ENCODE assay signal across 16 mouse cellular contexts in genomic region chr6:86697903-86698302, GRCm38 (mm10).
"Had no signal": no experiment of that assay in that cellular context is flagged by ENCODE, and none has a peak within 500 bp of the region (broad histone marks: within the 10 kb centered on the region; RNA-seq: fewer than 3 reads in every experiment).

No protein-coding gene starts in this region.

- DNase-seq: kidney, adult 18-20 months; kidney, adult 9 months; kidney, postnatal 14 days; kidney, postnatal 4 days; lung, embryonic 14.5 days; retina, postnatal 1 day; right cerebral cortex, postnatal 25 days; spleen, adult 18-20 months; thymus, adult 18-20 months had no signal

- H3K4me1 ChIP-seq: midbrain, embryonic 12.5 days; midbrain, embryonic 15.5 days; neural tube, embryonic 12.5 days; neural tube, embryonic 15.5 days had no signal

- H3K9ac ChIP-seq: liver, embryonic 14.5 days; lung, embryonic 14.5 days; midbrain, embryonic 12.5 days; midbrain, embryonic 15.5 days; neural tube, embryonic 12.5 days; neural tube, embryonic 15.5 days had no signal

- H3K9me3 ChIP-seq: midbrain, embryonic 12.5 days; midbrain, embryonic 15.5 days; neural tube, embryonic 12.5 days; neural tube, embryonic 15.5 days had no signal

- H3K27me3 ChIP-seq: midbrain, embryonic 12.5 days; midbrain, embryonic 15.5 days; neural tube, embryonic 12.5 days; neural tube, embryonic 15.5 days had no signal

- H3K27ac ChIP-seq: liver, embryonic 14.5 days; macrophage; midbrain, embryonic 12.5 days; midbrain, embryonic 15.5 days; neural tube, embryonic 12.5 days; neural tube, embryonic 15.5 days had no signal

- H3K4me2 ChIP-seq: lung, embryonic 14.5 days; midbrain, embryonic 12.5 days; midbrain, embryonic 15.5 days; neural tube, embryonic 12.5 days; neural tube, embryonic 15.5 days had no signal

- ATAC-seq: lung, postnatal 0 days; midbrain, embryonic 15.5 days had no signal

- H3K4me3 ChIP-seq: midbrain, embryonic 12.5 days; midbrain, embryonic 15.5 days; neural tube, embryonic 12.5 days; neural tube, embryonic 15.5 days had no signal
